Mouse (Mus musculus) small intestine, adult 2 months (tissue): Measurements from ENCODE around the gene Nhej1.

Experiments
- CTCF ChIP-seq: fragments of 200-500 bp; IDR thresholded peaks from 2 replicates; pipeline ENCODE4 v1.5.1; 2012; ENCODE audit warnings: low read depth, mild to moderate bottlenecking, control low read depth, inconsistent platforms, low read length, moderate library complexity, mixed read lengths; ENCODE audit not compliant: insufficient replicate concordance, insufficient read length; ENCODE audit errors: extremely low read depth
- POLR2A ChIP-seq: fragments of 200-500 bp; IDR thresholded peaks from 2 replicates; pipeline ENCODE4 v1.6.1; 2012; ENCODE audit warnings: low read depth, mild to moderate bottlenecking, control low read depth, inconsistent platforms, low read length, moderate library complexity

- TF ChIP-seq POLR2A (peak; percentile 15; the same call in 1 of the 2 replicates), CTCF (no peak)
These were observed 119.0 kb downstream of the Nhej1 start for GRCm38 (mm10) chr1:75006016-75006415.
